Mouse (Mus musculus): Measurements from ENCODE around the gene Sult5a1.
A peak's percentile ranks its signal among the peaks of the same experiment; 100 is the strongest.

GRCm38 (mm10) chr8:123132953-123133352 lies 25.2 kb downstream of the Sult5a1 start:
- peak; percentile 22; the same call in 1 of the 2 replicates for TF ChIP-seq CTCF (IDR thresholded peaks at IDR 0.05; ENCODE audit: control insufficient read depth, insufficient read depth, low read length)
- no peak for TF ChIP-seq POLR2A (IDR thresholded peaks at IDR 0.05; ENCODE audit: borderline replicate concordance, control insufficient read depth, low read depth, low read length)

All from bone marrow, adult 2 months (tissue).